Mouse (Mus musculus) MEL (cell line): ENCODE data around the gene Fancc. TPM values are rescaled to one million over a fixed set of nuclear protein-coding genes. Genes with fewer than 3 reads are reported as not detected.

Experiments
- DNase-seq: peaks from one replicate; pipeline ENCODE4 v3.0.0; 2011; ENCODE audit warnings: low read depth, low spot score
- H3K27ac ChIP-seq: 2 replicates; pipeline ENCODE4 v1.5.1; 2012; ENCODE audit warnings: low read depth, mild to moderate bottlenecking, control low read depth, low read length, moderate library complexity; ENCODE audit not compliant: control insufficient read depth
- H3K27me3 ChIP-seq, 2 experiments: fragments of 150-350 bp in 1 of 2; sonication (generic) in 1 of 2; 2 replicates each; pipeline ENCODE4 v1.6.1; 2012; ENCODE audit warnings: low read length in 2 of 2, mild to moderate bottlenecking in 2 of 2, improper control_type of control experiment in 1 of 2, moderate library complexity in 1 of 2; ENCODE audit not compliant: insufficient read depth in 2 of 2, control insufficient read depth in 1 of 2
- H3K36me3 ChIP-seq, 2 experiments: 2 replicates each; pipeline ENCODE4 v1.6.1; 2012 to 2014; ENCODE audit warnings: low read length in 2 of 2, improper control_type of control experiment in 1 of 2, inconsistent platforms in 1 of 2, mild to moderate bottlenecking in 1 of 2; ENCODE audit not compliant: insufficient read depth in 2 of 2, control insufficient read depth in 1 of 2
- H3K4me1 ChIP-seq, 2 experiments: fragments of 150-350 bp in 1 of 2; sonication (generic) in 1 of 2; 2 replicates each; pipeline ENCODE4 v1.6.1; 2012; ENCODE audit warnings: low read length in 2 of 2, improper control_type of control experiment in 1 of 2, mild to moderate bottlenecking in 1 of 2; ENCODE audit not compliant: insufficient read depth in 2 of 2, control insufficient read depth in 1 of 2
- H3K4me3 ChIP-seq, 2 experiments: fragments of 150-350 bp in 1 of 2; sonication (generic) in 1 of 2; 2 replicates each; pipeline ENCODE4 v1.5.1; 2012; ENCODE audit warnings: low read depth in 2 of 2, low read length in 2 of 2, mild to moderate bottlenecking in 2 of 2, moderate library complexity in 2 of 2, control low read depth in 1 of 2, improper control_type of control experiment in 1 of 2; ENCODE audit not compliant: control insufficient read depth in 1 of 2, insufficient read depth in 1 of 2
- H3K79me2 ChIP-seq: 2 replicates; pipeline ENCODE4 v1.6.1; 2012; ENCODE audit warnings: mild to moderate bottlenecking, low read length, moderate library complexity; ENCODE audit not compliant: control insufficient read depth, poor library complexity, insufficient read depth
- H3K9ac ChIP-seq: 2 replicates; pipeline ENCODE4 v1.6.1; 2012; ENCODE audit warnings: low read depth, mild to moderate bottlenecking, control low read depth, low read length, moderate library complexity; ENCODE audit not compliant: control insufficient read depth, poor library complexity, severe bottlenecking
- H3K9me3 ChIP-seq: fragments of 150-350 bp; sonication (generic); replicated peaks from 2 replicates; pipeline ENCODE4 v1.6.1; 2012; ENCODE audit warnings: mild to moderate bottlenecking, low read length, improper control_type of control experiment, moderate library complexity; ENCODE audit not compliant: insufficient read depth
- CHD1 ChIP-seq: IDR thresholded peaks from 2 replicates; pipeline ENCODE4 v1.6.1; 2012; ENCODE audit warnings: low read depth, mild to moderate bottlenecking, inconsistent platforms, low read length, improper control_type of control experiment
- CTCF ChIP-seq, 3 experiments: IDR thresholded peaks in 2 of 3; conservative IDR thresholded peaks in 1 of 3; 2 replicates each; pipeline ENCODE4 v1.5.1; 2011 to 2012; ENCODE audit warnings: low read length in 3 of 3, low read depth in 2 of 3, mild to moderate bottlenecking in 2 of 3, improper control_type of control experiment in 1 of 3, inconsistent platforms in 1 of 3, mixed read lengths in 1 of 3, moderate library complexity in 1 of 3; ENCODE audit not compliant: control insufficient read depth in 1 of 3, insufficient read depth in 1 of 3, poor library complexity in 1 of 3, severe bottlenecking in 1 of 3
- ELF1 ChIP-seq: IDR thresholded peaks from 2 replicates; pipeline ENCODE4 v1.6.1; 2014; ENCODE audit warnings: low read depth, mild to moderate bottlenecking, inconsistent platforms, low read length, improper control_type of control experiment, moderate library complexity
- ETS1 ChIP-seq: IDR thresholded peaks from 2 replicates; pipeline ENCODE4 v1.6.1; 2012; ENCODE audit warnings: low read depth, mild to moderate bottlenecking, inconsistent platforms, low read length, improper control_type of control experiment, moderate library complexity
- GABPA ChIP-seq: IDR thresholded peaks from 2 replicates; pipeline ENCODE4 v1.6.1; 2012; ENCODE audit warnings: low read depth, mild to moderate bottlenecking, inconsistent platforms, low read length, improper control_type of control experiment, moderate library complexity
- GATA1 ChIP-seq: IDR thresholded peaks from 2 replicates; pipeline ENCODE4 v1.6.1; 2011; ENCODE audit warnings: low read depth, low read length, improper control_type of control experiment
- HCFC1 ChIP-seq: IDR thresholded peaks from 2 replicates; pipeline ENCODE4 v1.6.1; 2012; ENCODE audit warnings: low read depth, mild to moderate bottlenecking, inconsistent platforms, low read length, improper control_type of control experiment, moderate library complexity
- JUND ChIP-seq: IDR thresholded peaks from 2 replicates; pipeline ENCODE4 v1.6.1; 2011; ENCODE audit warnings: low read depth, mild to moderate bottlenecking, improper control_type of control experiment, low read length
- KAT2A ChIP-seq: conservative IDR thresholded peaks from 2 replicates; pipeline ENCODE4 v1.6.1; 2012; ENCODE audit warnings: low read depth, low read length, improper control_type of control experiment, inconsistent platforms
- MAFK ChIP-seq: IDR thresholded peaks from 2 replicates; pipeline ENCODE4 v1.6.1; 2011; ENCODE audit warnings: low read depth, mild to moderate bottlenecking, low read length, improper control_type of control experiment, borderline replicate concordance
- MAZ ChIP-seq: IDR thresholded peaks from 2 replicates; pipeline ENCODE4 v1.6.1; 2012; ENCODE audit warnings: low read depth, mild to moderate bottlenecking, inconsistent platforms, low read length, improper control_type of control experiment
- MEF2A ChIP-seq: IDR thresholded peaks from 2 replicates; pipeline ENCODE4 v1.6.1; 2014; ENCODE audit warnings: low read depth, mild to moderate bottlenecking, inconsistent platforms, low read length, improper control_type of control experiment; ENCODE audit not compliant: poor library complexity, insufficient replicate concordance, severe bottlenecking; ENCODE audit errors: extremely low read depth
- MXI1 ChIP-seq: IDR thresholded peaks from 2 replicates; pipeline ENCODE4 v1.6.1; 2011; ENCODE audit warnings: mild to moderate bottlenecking, low read depth, low read length, improper control_type of control experiment
- NRF1 ChIP-seq: IDR thresholded peaks from 2 replicates; pipeline ENCODE4 v1.6.1; 2014; ENCODE audit warnings: low read depth, mild to moderate bottlenecking, inconsistent platforms, low read length, improper control_type of control experiment, moderate library complexity; ENCODE audit not compliant: poor library complexity, insufficient read depth, severe bottlenecking
- POLR2A ChIP-seq, 2 experiments: IDR thresholded peaks; 2 replicates each; pipeline ENCODE4 v1.6.1; 2011 to 2012; ENCODE audit warnings: low read length in 2 of 2, mild to moderate bottlenecking in 2 of 2, control low read depth in 1 of 2, improper control_type of control experiment in 1 of 2, low read depth in 1 of 2, moderate library complexity in 1 of 2; ENCODE audit not compliant: control insufficient read depth in 1 of 2, insufficient read depth in 1 of 2, poor library complexity in 1 of 2
- POLR2AphosphoS2 ChIP-seq: IDR thresholded peaks from 2 replicates; pipeline ENCODE4 v1.6.1; 2011; ENCODE audit warnings: low read length, improper control_type of control experiment
- RAD21 ChIP-seq: IDR thresholded peaks from 2 replicates; pipeline ENCODE4 v1.6.1; 2011; ENCODE audit warnings: mild to moderate bottlenecking, low read depth, low read length, improper control_type of control experiment
- RCOR1 ChIP-seq: IDR thresholded peaks from 2 replicates; pipeline ENCODE4 v1.6.1; 2012; ENCODE audit warnings: low read depth, mild to moderate bottlenecking, inconsistent platforms, low read length, improper control_type of control experiment
- SMC3 ChIP-seq: IDR thresholded peaks from 2 replicates; pipeline ENCODE4 v1.6.1; 2011; ENCODE audit warnings: low read depth, low read length, improper control_type of control experiment
- TBP ChIP-seq: IDR thresholded peaks from 2 replicates; pipeline ENCODE4 v1.8.0; 2011; ENCODE audit warnings: low read depth, low read length, improper control_type of control experiment
- UBTF ChIP-seq: IDR thresholded peaks from 2 replicates; pipeline ENCODE4 v1.6.1; 2012; ENCODE audit warnings: low read depth, mild to moderate bottlenecking, inconsistent platforms, low read length, improper control_type of control experiment, moderate library complexity, borderline replicate concordance; ENCODE audit not compliant: insufficient read depth
- USF1 ChIP-seq: IDR thresholded peaks from 2 replicates; pipeline ENCODE4 v1.6.1; 2014; ENCODE audit warnings: low read depth, mild to moderate bottlenecking, inconsistent platforms, low read length, improper control_type of control experiment, moderate library complexity
- USF2 ChIP-seq, 2 experiments: IDR thresholded peaks; 2 replicates each; pipeline ENCODE4 v1.6.1; 2011 to 2012; ENCODE audit warnings: improper control_type of control experiment in 2 of 2, low read length in 2 of 2, borderline replicate concordance in 1 of 2, inconsistent platforms in 1 of 2, low read depth in 1 of 2, mild to moderate bottlenecking in 1 of 2; ENCODE audit not compliant: insufficient read depth in 1 of 2
- ZC3H11A ChIP-seq: IDR thresholded peaks from 2 replicates; pipeline ENCODE4 v1.6.1; 2012; ENCODE audit warnings: low read depth, mild to moderate bottlenecking, inconsistent platforms, low read length, improper control_type of control experiment
- ZKSCAN1 ChIP-seq: IDR thresholded peaks from 2 replicates; pipeline ENCODE4 v1.6.1; 2012; ENCODE audit warnings: low read depth, mild to moderate bottlenecking, inconsistent platforms, low read length, improper control_type of control experiment, moderate library complexity
- ZNF384 ChIP-seq: IDR thresholded peaks from 2 replicates; pipeline ENCODE4 v1.6.1; 2012; ENCODE audit warnings: low read depth, mild to moderate bottlenecking, inconsistent platforms, low read length, improper control_type of control experiment
- polyA plus RNA-seq, 2 experiments: library from polyadenylated mRNA; stranded (reverse) in 1 of 2; unstranded in 1 of 2; fragments of >175 nt in 1 of 2; fragments of >200 nt in 1 of 2; gene quantifications; 2 replicates each; pipeline versions ENCODE4 v1.2.1 to v1.2.4; 2012; ENCODE audit warnings: low replicate concordance in 2 of 2, low read depth in 1 of 2; ENCODE audit not compliant: insufficient read length in 2 of 2, insufficient read depth in 1 of 2, missing spikeins in 1 of 2
- total RNA-seq: library from RNA; depleted of rRNA; stranded (reverse); fragments of 300-350 nt; gene quantifications from 2 replicates; pipeline ENCODE4 v1.2.3, GENCODE M21; 2012

The Fancc gene
- total and polyA plus RNA-seq, 3 experiments, result 4.0 to 5.5 TPM; not detected in 1

DNA sequence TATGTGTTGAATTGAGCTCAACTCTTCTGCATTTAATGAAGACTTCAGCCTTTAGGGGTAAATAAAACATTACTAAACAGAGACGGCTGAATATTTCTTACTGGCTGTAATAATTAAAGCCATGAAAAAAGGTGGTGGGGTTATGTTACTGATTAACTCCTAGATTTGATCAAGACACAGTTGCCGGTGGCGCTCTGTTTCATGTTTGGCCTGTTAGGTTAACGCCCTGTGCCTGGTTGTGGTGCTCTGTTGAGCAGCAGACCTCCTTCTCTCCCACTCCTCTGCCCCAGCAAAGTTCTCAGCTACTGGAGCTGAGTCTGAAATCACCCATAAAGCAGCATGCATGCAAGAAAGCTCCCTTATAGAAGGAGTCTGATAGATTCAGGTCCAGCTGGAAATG is 228.7 kb downstream of the Fancc start:
- Histone ChIP-seq H3K9ac (no peak overlapping the region), H3K4me3 (no peak overlapping the region), H3K27me3 (no peaks in the 10 kb centered on the region), H3K36me3 (no peaks in the 10 kb centered on the region; a peak in 2 of 4 replicates), H3K79me2 (no peaks in the 10 kb centered on the region), H3K27ac (no peak overlapping the region), H3K4me1 (no peaks in the 10 kb centered on the region), H3K9me3 (no peaks in the 10 kb centered on the region)
- no peak for DNase-seq
- TF ChIP-seq MAFK, result no peak
- TF ChIP-seq GABPA, result no peak
- no peak for TF ChIP-seq TBP
- no peak for TF ChIP-seq KAT2A
- TF ChIP-seq ELF1, result no peak
- no peak for TF ChIP-seq MXI1
- TF ChIP-seq ETS1, result no peak
- TF ChIP-seq RCOR1, result no peak
- TF ChIP-seq MEF2A, result no peak
- no peak for TF ChIP-seq ZKSCAN1
- no peak for TF ChIP-seq POLR2AphosphoS2
- no peak for TF ChIP-seq CHD1
- TF ChIP-seq USF2 (IDR thresholded peaks at IDR 0.05; ENCODE audit: borderline replicate concordance in 1 of 2, insufficient read depth in 1 of 2, low read depth in 1 of 2, low read length in 2 of 2), result no peak
- no peak for TF ChIP-seq GATA1
- no peak for TF ChIP-seq RAD21
- TF ChIP-seq SMC3, result no peak
- TF ChIP-seq HCFC1, result no peak

DNA sequence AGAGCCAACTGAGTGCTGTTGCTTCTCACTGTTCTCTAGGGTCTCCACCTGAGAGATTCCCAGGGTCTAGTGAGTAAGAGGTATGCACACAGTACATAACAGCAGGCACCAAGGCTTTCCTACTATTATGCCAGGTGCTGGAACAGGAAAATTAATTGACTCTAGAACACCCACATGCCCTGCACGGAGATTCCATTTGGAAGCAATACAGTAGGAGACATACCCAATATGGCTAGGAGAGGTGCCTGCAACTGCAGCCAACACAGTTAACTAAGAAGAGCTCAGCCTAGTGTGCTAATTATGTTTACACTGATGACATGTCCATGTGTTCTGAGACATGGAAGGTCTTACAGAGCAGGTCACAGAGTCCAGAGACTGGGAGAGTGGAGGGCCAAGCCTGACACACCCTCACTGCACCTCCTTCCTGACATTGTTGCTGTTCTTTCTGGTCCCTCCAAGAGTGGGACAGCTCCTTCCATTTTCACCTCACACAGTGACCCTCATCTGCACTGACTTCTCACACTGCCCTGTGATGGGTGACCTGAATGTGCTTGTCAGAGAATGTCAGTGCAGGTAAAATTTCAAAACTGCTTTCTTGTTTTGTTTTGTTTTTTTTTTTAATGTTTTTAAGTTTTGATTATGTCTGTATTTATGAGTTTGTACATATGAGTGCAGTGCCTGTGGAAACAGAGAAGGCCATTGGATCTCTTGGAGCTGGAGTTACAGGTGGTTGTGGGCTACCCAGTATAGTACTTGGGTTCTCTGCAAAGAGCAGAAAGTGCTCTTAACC is 234.7 kb downstream of the Fancc start:
- no peak for DNase-seq
- Histone ChIP-seq H3K27me3 (no peaks in the 10 kb centered on the region), H3K9me3 (no peaks in the 10 kb centered on the region), H3K36me3 (no peaks in the 10 kb centered on the region), H3K4me1 (no peaks in the 10 kb centered on the region), H3K4me3 (no peak overlapping the region), H3K9ac (no peak overlapping the region), H3K79me2 (no peaks in the 10 kb centered on the region; the same call in 1 of the 2 replicates), H3K27ac (no peak overlapping the region)
- TF ChIP-seq ZNF384 (no peak), CHD1 (no peak), ZC3H11A (no peak), UBTF (no peak), MXI1 (no peak), TBP (no peak), NRF1 (no peak), ETS1 (no peak), GABPA (no peak), USF1 (no peak), USF2 (IDR thresholded peaks at IDR 0.05; ENCODE audit: borderline replicate concordance in 1 of 2, insufficient read depth in 1 of 2, low read depth in 1 of 2, low read length in 2 of 2) (no peak), ZKSCAN1 (no peak), JUND (no peak), CTCF (IDR thresholded peaks at IDR 0.05 in 2 of 3, conservative IDR thresholded peaks at IDR 0.05 in 1 of 3; ENCODE audit: control insufficient read depth in 1 of 3, insufficient read depth in 1 of 3, low read depth in 2 of 3, low read length in 3 of 3, poor library complexity in 1 of 3, severe bottlenecking in 1 of 3) (no peak), MAFK (no peak), POLR2A (IDR thresholded peaks at IDR 0.05; ENCODE audit: control insufficient read depth in 1 of 2, insufficient read depth in 1 of 2, low read depth in 1 of 2, low read length in 2 of 2, poor library complexity in 1 of 2) (no peak), MAZ (no peak)
